33 mouse cellular contexts compared by ENCODE assay signal in the genomic region with DNA sequence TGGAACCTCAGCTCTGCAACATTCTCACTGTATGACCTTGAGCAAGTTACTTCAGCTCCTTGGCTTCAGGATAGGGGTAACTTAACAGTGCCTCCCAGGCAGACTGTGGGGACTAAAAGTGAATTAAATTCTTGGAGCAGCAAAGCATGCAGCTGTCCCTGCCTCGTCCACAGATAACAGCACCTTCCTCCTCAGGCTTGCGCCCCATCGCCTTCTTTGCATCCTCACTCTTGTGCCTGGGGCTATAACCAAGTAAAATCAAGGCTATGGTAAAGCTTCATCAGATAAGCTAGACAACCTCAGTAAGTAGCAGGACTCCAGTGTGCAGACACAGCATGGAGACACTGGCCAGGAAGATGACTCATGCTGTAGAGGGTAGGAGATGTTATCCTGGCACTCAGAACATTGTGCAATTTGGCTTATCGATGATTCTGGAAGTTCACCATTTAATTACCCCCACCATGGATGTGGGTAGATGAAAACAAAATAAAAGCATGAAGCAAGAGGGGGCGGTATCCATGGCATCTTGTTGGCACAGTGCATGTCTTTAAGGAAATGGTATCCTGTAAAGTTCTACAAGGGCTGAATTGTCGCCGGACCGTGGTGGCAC. TPM values are rescaled to one million over a fixed set of nuclear protein-coding genes. Genes with fewer than 3 reads are reported as not detected.
A peak's percentile ranks its signal among the peaks of the same experiment; 100 is the strongest.
DNase-seq lines count a peak whose midpoint lies in the region; ATAC-seq and TF ChIP-seq lines count a peak whose summit lies in the region.
"Had no signal": no experiment of that assay in that cellular context is flagged by ENCODE, and none has a peak within 500 bp of the region (broad histone marks: within the 10 kb centered on the region; RNA-seq: fewer than 3 reads in every experiment).

No protein-coding gene starts in this region.

- peaks cover 27% of the 10 kb centered on the region for H3K4me1 ChIP-seq in G1E (ENCODE audit: insufficient read depth, low read depth, low read length)

- DNase-seq in testis, postnatal 14 days (ENCODE audit: low spot score): peak; percentile 46
- DNase-seq in testis, postnatal 10 days (ENCODE audit: low spot score): no peak
- DNase-seq in G1E (ENCODE audit: low spot score): no peak
- peak; percentile 86 for DNase-seq in fat pad, adult 2 months (ENCODE audit: extremely low read depth, low read depth, low spot score)
- no peak for DNase-seq in layer of hippocampus, postnatal 10 days (ENCODE audit: low spot score in 2 of 2)
- no peak for DNase-seq in cerebellum, adult 11 months
- no peak for DNase-seq in right cerebral cortex, postnatal 14 days
- DNase-seq: adrenal gland, postnatal 14 days; cerebellum, adult 2 months; cerebellum, postnatal 14 days; gastrocnemius, postnatal 14 days; heart, adult 18-20 months; heart, postnatal 4 days; kidney, adult 9 months; kidney, postnatal 10 days; layer of hippocampus, adult 9-11 months; lung, embryonic 14.5 days; spleen, adult 18-20 months; thymus, postnatal 4 days had no signal

- peaks cover 61% of the 10 kb centered on the region for H3K36me3 ChIP-seq in G1E (replicated peaks)

- H3K4me3 ChIP-seq in G1E (ENCODE audit: low read depth, low read length): no peak overlapping the region
- H3K4me3 ChIP-seq: embryonic facial prominence, embryonic 10.5 days; embryonic facial prominence, embryonic 15.5 days; forebrain, embryonic 13.5 days; hindbrain, embryonic 13.5 days; limb, embryonic 12.5 days; liver, embryonic 15.5 days; neural tube, embryonic 12.5 days had no signal

- no peaks in the 10 kb centered on the region for H3K9me3 ChIP-seq in G1E (replicated peaks)
- H3K9me3 ChIP-seq: embryonic facial prominence, embryonic 10.5 days; embryonic facial prominence, embryonic 15.5 days; forebrain, embryonic 13.5 days; hindbrain, embryonic 13.5 days; limb, embryonic 12.5 days; liver, embryonic 15.5 days; neural tube, embryonic 12.5 days had no signal

- TF ChIP-seq CTCF in G1E (IDR thresholded peaks at IDR 0.05; ENCODE audit: low read depth, low read length): no peak

- ATAC-seq in G1E (ENCODE audit: extremely low read depth, insufficient number of reproducible peaks, low FRiP score, poor library complexity, severe bottlenecking): peak; percentile 37; the same call in 1 of the 2 replicates
- ATAC-seq: activated CD4-positive, CD25-positive, alpha-beta regulatory T cell, adult 4 months; forebrain, embryonic 13.5 days; intestine, embryonic 16.5 days; midbrain, embryonic 16.5 days had no signal

- peaks cover 7% of the 10 kb centered on the region; the same call in 1 of the 2 replicates for H3K27me3 ChIP-seq in G1E (ENCODE audit: insufficient read depth, low read length)
- H3K27me3 ChIP-seq: embryonic facial prominence, embryonic 15.5 days; forebrain, embryonic 13.5 days; hindbrain, embryonic 13.5 days; limb, embryonic 12.5 days; liver, embryonic 15.5 days; neural tube, embryonic 12.5 days had no signal

RNA-seq across cellular contexts. Expression of gene Cc2d1a, which starts 3.0 kb away (rescaled TPM):
- total RNA-seq in G1E (2014; fragmentation: Nextera tagmentation): 7.9 and 9.6 TPM in 2 replicates
- 4.8 and 5.1 TPM in 2 replicates for total RNA-seq in G1E (2017)
- 21.3 and 25.5 TPM in 2 replicates for polyA plus RNA-seq in G1E (2012)
- 10 to 100 TPM; 59.8 to 68.1 TPM for total RNA-seq in layer of hippocampus, postnatal 10 days (2021)

RNA-seq across cellular contexts. Expression of gene 4930432K21Rik, which starts 3.1 kb away (rescaled TPM):
- 0.34 TPM in 1 of 2 replicates, not detected in the other for total RNA-seq in G1E (2014; fragmentation: Nextera tagmentation)
- 0.55 and 0.58 TPM in 2 replicates for total RNA-seq in G1E (2017)
- 0.08 and 0.11 TPM in 2 replicates for polyA plus RNA-seq in G1E (2012)
- total RNA-seq in layer of hippocampus, postnatal 10 days (2021): 1 to 10 TPM; 1.5 to 1.7 TPM
- total RNA-seq: liver, adult 2 months had no signal

RNA-seq across cellular contexts. Expression of gene Podnl1, which starts 19.0 kb away (rescaled TPM):
- not detected in 2 replicates for total RNA-seq in G1E (2014; fragmentation: Nextera tagmentation)
- total RNA-seq in G1E (2017): 0.06 TPM in 1 of 2 replicates, not detected in the other
- polyA plus RNA-seq in G1E (2012): 0.05 and 0.06 TPM in 2 replicates
- total RNA-seq in layer of hippocampus, postnatal 10 days (2021): not detected
- total RNA-seq: heart, postnatal 4 days; left cerebral cortex, adult 18-20 months; left cerebral cortex, postnatal 25 days; liver, adult 2 months; megakaryocyte progenitor cell, adult 5-6 weeks had no signal
- polyA plus RNA-seq: liver, embryonic 15.5 days had no signal

RNA-seq across cellular contexts. Expression of gene Dcaf15, which starts 40.2 kb away (rescaled TPM):
- 15.7 and 16.3 TPM in 2 replicates for total RNA-seq in G1E (2014; fragmentation: Nextera tagmentation)
- total RNA-seq in G1E (2017): 16.4 and 20.2 TPM in 2 replicates
- 51.8 and 68.1 TPM in 2 replicates for polyA plus RNA-seq in G1E (2012)
- total RNA-seq in layer of hippocampus, postnatal 10 days (2021): 10 to 100 TPM; 31.8 to 31.9 TPM

RNA-seq across cellular contexts. Expression of gene Nanos3, which starts 40.3 kb away (rescaled TPM):
- total RNA-seq in G1E (2014; fragmentation: Nextera tagmentation): not detected in 2 replicates
- not detected in 2 replicates for total RNA-seq in G1E (2017)
- 0.19 TPM in 1 of 2 replicates, not detected in the other for polyA plus RNA-seq in G1E (2012)
- total RNA-seq in layer of hippocampus, postnatal 10 days (2021): 1 to 10 TPM; 7.8 to 8.4 TPM
- total RNA-seq: liver, adult 2 months had no signal
- polyA plus RNA-seq: liver, adult 2 months had no signal

Comparison
In these comparisons a context has a peak if more than half of its experiments do, and no peak if none do; other contexts are left out.
1. DNase-seq: peak in testis, postnatal 14 days (single experiment) and fat pad, adult 2 months (single experiment); none in testis, postnatal 10 days (single experiment), G1E (single experiment), layer of hippocampus, postnatal 10 days (0 of 2), cerebellum, adult 11 months (single experiment) and right cerebral cortex, postnatal 14 days (single experiment).
2. RNA of gene Cc2d1a, which starts 3.0 kb away (total RNA-seq): 59.8 to 68.1 TPM in layer of hippocampus, postnatal 10 days; 4.8 to 9.6 TPM in G1E; every median in the first group is over 4 times any median in the second.